Mouse (Mus musculus): ENCODE data around the gene Rere. TPM values are rescaled to one million over a fixed set of nuclear protein-coding genes. Genes with fewer than 3 reads are reported as not detected.

The Rere gene
- total and polyA plus RNA-seq, 3 experiments: 3.1 to 36.5 (median 8.7) TPM

GRCm38 (mm10) chr4:150457353-150457752, 175.9 kb downstream of the Rere start:
- peaks cover 15 to 73% of the 10 kb centered on the region in 2 experiments for H3K4me1 ChIP-seq (ENCODE audit: control insufficient read depth in 1 of 2, insufficient read depth in 2 of 2)
- no peak for DNase-seq (ENCODE audit: extremely low read depth)

GRCm38 (mm10) chr4:150457771-150458170, 176.3 kb downstream of the Rere start:
- H3K4me3 ChIP-seq (replicated peaks in 1 of 3; ENCODE audit: low read depth in 2 of 3, low read length in 2 of 3, poor library complexity in 1 of 3): no peak overlapping the region
- TF ChIP-seq E2F4 (IDR thresholded peaks at IDR 0.05; ENCODE audit: insufficient replicate concordance, low read depth, low read length) (no peak), MAZ (IDR thresholded peaks at IDR 0.05; ENCODE audit: low read depth, low read length) (no peak), RCOR1 (conservative IDR thresholded peaks at IDR 0.05; ENCODE audit: low read depth, low read length) (no peak), CHD1 (IDR thresholded peaks at IDR 0.05; ENCODE audit: low read depth, low read length) (no peak), JUN (IDR thresholded peaks at IDR 0.05; ENCODE audit: insufficient read depth, low read depth, low read length) (no peak), GABPA (IDR thresholded peaks at IDR 0.05; ENCODE audit: insufficient replicate concordance, low read depth, low read length) (no peak), TBP (conservative IDR thresholded peaks at IDR 0.05; ENCODE audit: low read depth, low read length) (no peak), MYC (IDR thresholded peaks at IDR 0.05; ENCODE audit: low read depth, low read length) (no peak), ZC3H11A (IDR thresholded peaks at IDR 0.05; ENCODE audit: low read depth, low read length) (no peak), BHLHE40 (IDR thresholded peaks at IDR 0.05; ENCODE audit: low read depth, low read length) (no peak), SMC3 (IDR thresholded peaks at IDR 0.05; ENCODE audit: low read depth, low read length) (no peak), USF2 (conservative IDR thresholded peaks at IDR 0.05; ENCODE audit: low read depth, low read length) (no peak), ZMIZ1 (IDR thresholded peaks at IDR 0.05; ENCODE audit: low read depth, low read length) (no peak), ZNF384 (IDR thresholded peaks at IDR 0.05; ENCODE audit: low read depth, low read length) (no peak), MEF2A (IDR thresholded peaks at IDR 0.05; ENCODE audit: borderline replicate concordance, low read depth, low read length) (no peak), IRF4 (IDR thresholded peaks at IDR 0.05; ENCODE audit: low read depth, low read length) (no peak)
- dilution Hi-C loops (cut with MboI; ENCODE audit: extremely low pct_ligation_motif_present, extremely low pct_unique_long_range_greater_than_20kb, low sequenced_read_pairs) (no loop called here), in situ Hi-C loops (cut with MboI; ENCODE audit: low pct_ligation_motif_present, low pct_unique_long_range_greater_than_20kb, low sequenced_read_pairs) (loop anchor here (10.0 kb wide), 1 partner anchor 103 kb away; no protein-coding TSS in a partner anchor)
- peaks cover 2% of the 10 kb centered on the region; the same call in 1 of the 2 replicates for H3K79me2 ChIP-seq (replicated peaks; ENCODE audit: control insufficient read depth, extremely low read depth, insufficient read depth, poor library complexity, severe bottlenecking)
- no peak overlapping the region for H3K4me2 ChIP-seq (ENCODE audit: insufficient read depth, low read depth, poor library complexity, severe bottlenecking)
- H3K4me1 ChIP-seq (ENCODE audit: control insufficient read depth in 1 of 2, insufficient read depth in 2 of 2): peaks cover 15 to 78% of the 10 kb centered on the region in 2 experiments
- H3K9ac ChIP-seq (ENCODE audit: insufficient read depth, low read depth): no peak overlapping the region
- no peaks in the 10 kb centered on the region for H3K27me3 ChIP-seq (replicated peaks)
- H3K9me3 ChIP-seq (replicated peaks; ENCODE audit: low read length): no peaks in the 10 kb centered on the region
- H3K27ac ChIP-seq (ENCODE audit: insufficient read depth, low read depth): no peak overlapping the region
- H3K36me3 ChIP-seq (replicated peaks in 1 of 2; ENCODE audit: control insufficient read depth in 1 of 2, insufficient read depth in 1 of 2, low read length in 1 of 2): peaks cover 0 to 17% of the 10 kb centered on the region in 2 experiments
- no peak for DNase-seq (ENCODE audit: extremely low read depth)

More at GRCm38 (mm10) chr4:150457353-150457752, 175.9 kb downstream of the Rere start:
- H3K4me3 ChIP-seq (replicated peaks in 1 of 3; ENCODE audit: low read depth in 2 of 3, low read length in 2 of 3, poor library complexity in 1 of 3): no peak overlapping the region
- H3K27ac ChIP-seq (ENCODE audit: insufficient read depth, low read depth): no peak overlapping the region
- dilution Hi-C loops (cut with MboI; ENCODE audit: extremely low pct_ligation_motif_present, extremely low pct_unique_long_range_greater_than_20kb, low sequenced_read_pairs) (no loop called here), in situ Hi-C loops (cut with MboI; ENCODE audit: low pct_ligation_motif_present, low pct_unique_long_range_greater_than_20kb, low sequenced_read_pairs) (loop anchor here (10.0 kb wide), 1 partner anchor 103 kb away; no protein-coding TSS in a partner anchor)
- no peak overlapping the region for H3K4me2 ChIP-seq (ENCODE audit: insufficient read depth, low read depth, poor library complexity, severe bottlenecking)
- no peak overlapping the region for H3K9ac ChIP-seq (ENCODE audit: insufficient read depth, low read depth)
- peaks cover 2% of the 10 kb centered on the region; the same call in 1 of the 2 replicates for H3K79me2 ChIP-seq (replicated peaks; ENCODE audit: control insufficient read depth, extremely low read depth, insufficient read depth, poor library complexity, severe bottlenecking)
- H3K36me3 ChIP-seq (replicated peaks in 1 of 2; ENCODE audit: control insufficient read depth in 1 of 2, insufficient read depth in 1 of 2, low read length in 1 of 2): peaks cover 2 to 19% of the 10 kb centered on the region in 2 experiments
- TF ChIP-seq KAT2A (IDR thresholded peaks at IDR 0.05; ENCODE audit: insufficient replicate concordance, low read length): no peak
- no peak for TF ChIP-seq CHD1 (IDR thresholded peaks at IDR 0.05; ENCODE audit: low read depth, low read length)
- no peak for TF ChIP-seq GABPA (IDR thresholded peaks at IDR 0.05; ENCODE audit: insufficient replicate concordance, low read depth, low read length)
- no peak for TF ChIP-seq MYC (IDR thresholded peaks at IDR 0.05; ENCODE audit: low read depth, low read length)
- TF ChIP-seq ETS1 (conservative IDR thresholded peaks at IDR 0.05; ENCODE audit: low read depth, low read length): no peak
- no peak for TF ChIP-seq MAZ (IDR thresholded peaks at IDR 0.05; ENCODE audit: low read depth, low read length)
- TF ChIP-seq TBP (conservative IDR thresholded peaks at IDR 0.05; ENCODE audit: low read depth, low read length): no peak
- no peak for TF ChIP-seq JUN (IDR thresholded peaks at IDR 0.05; ENCODE audit: insufficient read depth, low read depth, low read length)
- no peak for TF ChIP-seq MAX (IDR thresholded peaks at IDR 0.05; ENCODE audit: low read length)
- TF ChIP-seq ZKSCAN1 (IDR thresholded peaks at IDR 0.05; ENCODE audit: borderline replicate concordance, low read depth, low read length): no peak
- TF ChIP-seq E2F4 (IDR thresholded peaks at IDR 0.05; ENCODE audit: insufficient replicate concordance, low read depth, low read length): no peak
- TF ChIP-seq CTCF (conservative IDR thresholded peaks at IDR 0.05 in 1 of 2, IDR thresholded peaks at IDR 0.05 in 1 of 2; ENCODE audit: low read depth in 2 of 2, low read length in 2 of 2): no peak
- TF ChIP-seq POLR2A (IDR thresholded peaks at IDR 0.05; ENCODE audit: low read depth, low read length): no peak
- TF ChIP-seq UBTF (IDR thresholded peaks at IDR 0.05; ENCODE audit: low read depth, low read length): no peak
- no peaks in the 10 kb centered on the region for H3K9me3 ChIP-seq (replicated peaks; ENCODE audit: low read length)
- no peaks in the 10 kb centered on the region for H3K27me3 ChIP-seq (replicated peaks)

Data from CH12.LX (cell line).